Mouse (Mus musculus): ENCODE results near the gene Rnf220. TPM values are rescaled to one million over a fixed set of nuclear protein-coding genes. Genes with fewer than 3 reads are reported as not detected.
A peak's percentile ranks its signal among the peaks of the same experiment; 100 is the strongest.

Gene Rnf220
- polyA plus RNA-seq, 1 experiment from 2014 or later, result 32.4 TPM

GRCm38 (mm10) chr4:117323515-117324344 lies 173.1 kb downstream of the Rnf220 start:
- 21% methylated on average over 14 of the region's 14 CpGs for WGBS (ENCODE audit: insufficient replicate concordance)
- no peaks in the 10 kb centered on the region for H3K9me3 ChIP-seq (replicated peaks; ENCODE audit: control insufficient read depth, low read length)
- peaks cover 29% of the 10 kb centered on the region for H3K27me3 ChIP-seq (ENCODE audit: control insufficient read depth, insufficient read depth, low read length)
- H3K4me3 ChIP-seq (ENCODE audit: low read depth, low read length), result no peak overlapping the region
- H3K4me2 ChIP-seq, result no peak overlapping the region
- H3K4me1 ChIP-seq (ENCODE audit: control insufficient read depth, insufficient read depth, low read length), result 0 out of 2 replicates have a peak, but pooled peaks cover 2% of the 10 kb centered on the region
- no peak overlapping the region for H3K27ac ChIP-seq (ENCODE audit: low read depth, low read length)
- peak; percentile 36; the same call in 1 of the 2 replicates for ATAC-seq (replicated peaks; ENCODE audit: insufficient number of reproducible peaks, low FRiP score, low TSS enrichment)
- H3K36me3 ChIP-seq (ENCODE audit: control insufficient read depth, insufficient read depth, low read length), result no peaks in the 10 kb centered on the region
- no peak overlapping the region for H3K9ac ChIP-seq (ENCODE audit: low read depth, low read length)

DNA sequence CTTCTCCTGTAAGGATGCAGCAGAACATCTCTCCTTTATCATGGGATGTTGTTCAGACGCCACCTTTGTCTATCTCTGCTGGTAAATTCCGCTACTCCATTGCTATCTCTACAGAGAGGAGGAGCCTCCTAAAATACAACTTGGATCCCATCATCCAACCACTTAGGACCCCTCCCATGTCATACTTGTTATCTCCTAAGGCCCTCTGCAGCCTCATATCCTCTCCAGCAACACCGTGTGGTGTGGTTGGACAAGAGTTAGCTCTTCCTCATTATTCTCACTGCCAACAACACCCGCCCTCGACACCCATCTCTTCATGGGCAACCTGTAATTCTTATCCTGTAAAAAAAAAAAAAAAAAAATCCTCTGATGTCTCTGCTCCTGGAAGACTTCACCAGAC lies 175.8 kb downstream of the Rnf220 start:
- no peak for ATAC-seq (replicated peaks; ENCODE audit: insufficient number of reproducible peaks, low FRiP score, low TSS enrichment)
- WGBS (ENCODE audit: insufficient replicate concordance), result 37% methylated on average over 5 of the region's 5 CpGs
- Histone ChIP-seq H3K27ac (ENCODE audit: low read depth, low read length) (no peak overlapping the region), H3K4me1 (ENCODE audit: control insufficient read depth, insufficient read depth, low read length) (peaks cover 7% of the 10 kb centered on the region), H3K4me3 (ENCODE audit: low read depth, low read length) (no peak overlapping the region), H3K4me2 (no peak overlapping the region), H3K9me3 (replicated peaks; ENCODE audit: control insufficient read depth, low read length) (no peaks in the 10 kb centered on the region), H3K27me3 (ENCODE audit: control insufficient read depth, insufficient read depth, low read length) (peaks cover 56% of the 10 kb centered on the region), H3K36me3 (ENCODE audit: control insufficient read depth, insufficient read depth, low read length) (no peaks in the 10 kb centered on the region), H3K9ac (ENCODE audit: low read depth, low read length) (no peak overlapping the region)

DNA sequence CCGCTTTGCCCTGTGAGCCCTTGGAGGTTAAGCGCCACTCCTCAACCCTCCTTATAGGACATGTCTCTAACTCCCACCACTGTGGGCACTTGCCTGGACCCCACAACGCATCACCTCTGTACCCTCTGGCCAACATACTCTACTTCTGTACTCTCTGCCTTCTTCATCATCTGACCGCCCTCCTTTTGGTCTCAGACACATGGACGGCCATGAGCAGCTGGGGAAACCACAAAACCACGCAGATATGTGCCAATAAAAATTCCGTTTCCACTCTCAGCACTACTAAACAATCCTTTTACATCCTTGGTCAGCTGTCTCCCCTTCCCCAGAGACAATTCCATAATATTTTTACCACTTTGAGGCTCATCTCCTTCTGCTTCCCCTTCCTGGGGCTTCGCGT lies 178.3 kb downstream of the Rnf220 start:
- WGBS (ENCODE audit: insufficient replicate concordance), result 84% methylated on average over 9 of the region's 9 CpGs
- no peaks in the 10 kb centered on the region for H3K9me3 ChIP-seq (replicated peaks; ENCODE audit: control insufficient read depth, low read length)
- H3K9ac ChIP-seq (ENCODE audit: low read depth, low read length), result no peak overlapping the region
- H3K36me3 ChIP-seq (ENCODE audit: control insufficient read depth, insufficient read depth, low read length), result no peaks in the 10 kb centered on the region
- peaks cover 5% of the 10 kb centered on the region for H3K4me1 ChIP-seq (ENCODE audit: control insufficient read depth, insufficient read depth, low read length)
- H3K4me2 ChIP-seq, result no peak overlapping the region
- peaks cover 79% of the 10 kb centered on the region for H3K27me3 ChIP-seq (ENCODE audit: control insufficient read depth, insufficient read depth, low read length)
- H3K27ac ChIP-seq (ENCODE audit: low read depth, low read length), result no peak overlapping the region
- H3K4me3 ChIP-seq (ENCODE audit: low read depth, low read length), result no peak overlapping the region
- no peak for ATAC-seq (replicated peaks; ENCODE audit: insufficient number of reproducible peaks, low FRiP score, low TSS enrichment)

DNA sequence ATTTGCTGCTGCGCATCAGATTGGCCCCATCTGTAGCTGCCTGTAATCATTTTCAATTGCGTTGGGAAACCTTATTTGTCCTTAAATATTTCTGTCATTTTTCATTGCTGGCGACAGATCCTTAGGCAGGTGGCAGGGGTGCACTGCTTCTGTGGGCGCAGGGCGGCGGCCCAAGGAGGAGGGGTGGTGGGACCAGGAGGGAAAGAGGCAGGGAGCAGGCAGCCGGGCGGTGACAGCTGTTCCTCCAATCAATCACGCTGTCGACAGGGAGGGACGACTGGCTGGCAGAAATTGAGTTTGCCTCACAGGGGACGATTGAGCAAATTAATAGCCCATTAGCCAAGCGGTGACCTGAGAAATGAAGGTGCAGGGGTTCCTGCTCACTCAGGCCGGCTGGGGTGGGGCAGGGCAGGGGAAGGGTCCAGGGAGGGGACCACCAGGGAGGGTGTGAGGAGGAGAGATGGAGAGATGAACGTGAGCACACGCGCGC lies 179.1 kb downstream of the Rnf220 start:
- H3K4me3 ChIP-seq (ENCODE audit: low read depth, low read length), result no peak overlapping the region
- 7% methylated on average over 18 of the region's 18 CpGs for WGBS (ENCODE audit: insufficient replicate concordance)
- H3K4me1 ChIP-seq (ENCODE audit: control insufficient read depth, insufficient read depth, low read length), result peaks cover 7% of the 10 kb centered on the region
- no peak overlapping the region for H3K27ac ChIP-seq (ENCODE audit: low read depth, low read length)
- peak overlapping the region; percentile 39 for H3K4me2 ChIP-seq
- H3K27me3 ChIP-seq (ENCODE audit: control insufficient read depth, insufficient read depth, low read length), result peaks cover 77% of the 10 kb centered on the region
- H3K9me3 ChIP-seq (replicated peaks; ENCODE audit: control insufficient read depth, low read length), result no peaks in the 10 kb centered on the region
- ATAC-seq (replicated peaks; ENCODE audit: insufficient number of reproducible peaks, low FRiP score, low TSS enrichment), result no peak
- H3K9ac ChIP-seq (ENCODE audit: low read depth, low read length), result no peak overlapping the region; the same call in 1 of the 2 replicates
- no peaks in the 10 kb centered on the region for H3K36me3 ChIP-seq (ENCODE audit: control insufficient read depth, insufficient read depth, low read length)

DNA sequence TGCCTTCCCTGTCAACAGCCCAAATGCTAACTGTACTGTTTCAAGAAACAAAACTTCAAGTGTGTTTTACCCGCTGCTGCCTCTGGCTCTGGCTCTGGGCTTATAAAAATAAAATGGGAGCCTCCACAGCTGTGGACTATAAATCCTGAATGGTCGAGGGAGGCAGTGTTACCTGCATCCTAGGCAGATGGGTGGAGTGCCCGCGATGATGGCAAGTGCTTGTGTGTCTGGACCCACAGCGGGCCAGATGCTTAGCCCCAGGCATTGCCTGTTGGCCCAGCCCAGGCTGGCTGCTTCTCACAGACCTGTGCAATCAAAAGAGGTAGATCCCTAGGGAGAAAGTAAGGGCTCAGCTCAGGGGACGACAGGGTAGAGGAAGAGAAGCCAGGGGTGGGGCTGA lies 180.1 kb downstream of the Rnf220 start:
- WGBS (ENCODE audit: insufficient replicate concordance), result 41% methylated on average over 6 of the region's 6 CpGs
- Histone ChIP-seq H3K4me3 (ENCODE audit: low read depth, low read length) (no peak overlapping the region), H3K4me2 (no peak overlapping the region), H3K9me3 (replicated peaks; ENCODE audit: control insufficient read depth, low read length) (no peaks in the 10 kb centered on the region), H3K27me3 (ENCODE audit: control insufficient read depth, insufficient read depth, low read length) (peaks cover 70% of the 10 kb centered on the region), H3K27ac (ENCODE audit: low read depth, low read length) (no peak overlapping the region), H3K9ac (ENCODE audit: low read depth, low read length) (no peak overlapping the region), H3K36me3 (ENCODE audit: control insufficient read depth, insufficient read depth, low read length) (no peaks in the 10 kb centered on the region), H3K4me1 (ENCODE audit: control insufficient read depth, insufficient read depth, low read length) (peaks cover 16% of the 10 kb centered on the region)
- ATAC-seq (replicated peaks; ENCODE audit: insufficient number of reproducible peaks, low FRiP score, low TSS enrichment), result no peak

- Histone ChIP-seq H3K27me3 (ENCODE audit: control insufficient read depth, insufficient read depth, low read length) (peaks cover 57% of the 10 kb centered on the region), H3K9ac (ENCODE audit: low read depth, low read length) (no peak overlapping the region), H3K27ac (ENCODE audit: low read depth, low read length) (no peak overlapping the region), H3K4me2 (no peak overlapping the region), H3K4me1 (ENCODE audit: control insufficient read depth, insufficient read depth, low read length) (peaks cover 16% of the 10 kb centered on the region), H3K4me3 (ENCODE audit: low read depth, low read length) (no peak overlapping the region), H3K36me3 (ENCODE audit: control insufficient read depth, insufficient read depth, low read length) (no peaks in the 10 kb centered on the region), H3K9me3 (replicated peaks; ENCODE audit: control insufficient read depth, low read length) (no peaks in the 10 kb centered on the region)
- 74% methylated on average over 16 of the region's 16 CpGs for WGBS (ENCODE audit: insufficient replicate concordance)
- ATAC-seq (replicated peaks; ENCODE audit: insufficient number of reproducible peaks, low FRiP score, low TSS enrichment), result no peak
These were observed 181.9 kb downstream of the Rnf220 start for GRCm38 (mm10) chr4:117314849-117315500.

- Histone ChIP-seq H3K4me1 (ENCODE audit: control insufficient read depth, insufficient read depth, low read length) (peaks cover 16% of the 10 kb centered on the region), H3K4me2 (peak overlapping the region; percentile 56), H3K27ac (ENCODE audit: low read depth, low read length) (no peak overlapping the region), H3K4me3 (ENCODE audit: low read depth, low read length) (0 out of 2 replicates have a peak overlapping the region, but pooled peaks have one; percentile 1), H3K9me3 (replicated peaks; ENCODE audit: control insufficient read depth, low read length) (no peaks in the 10 kb centered on the region), H3K27me3 (ENCODE audit: control insufficient read depth, insufficient read depth, low read length) (peaks cover 45% of the 10 kb centered on the region), H3K36me3 (ENCODE audit: control insufficient read depth, insufficient read depth, low read length) (no peaks in the 10 kb centered on the region), H3K9ac (ENCODE audit: low read depth, low read length) (no peak overlapping the region)
- ATAC-seq (replicated peaks; ENCODE audit: insufficient number of reproducible peaks, low FRiP score, low TSS enrichment), result peak; percentile 67; the same call in 1 of the 2 replicates
- WGBS (ENCODE audit: insufficient replicate concordance), result 0% methylated on average over 4 of the region's 4 CpGs
These were observed 183.8 kb downstream of the Rnf220 start for GRCm38 (mm10) chr4:117313085-117313424.

GRCm38 (mm10) chr4:117312416-117313084 lies 184.3 kb downstream of the Rnf220 start:
- H3K36me3 ChIP-seq (ENCODE audit: control insufficient read depth, insufficient read depth, low read length), result no peaks in the 10 kb centered on the region
- H3K27ac ChIP-seq (ENCODE audit: low read depth, low read length), result no peak overlapping the region
- peaks cover 13% of the 10 kb centered on the region for H3K4me1 ChIP-seq (ENCODE audit: control insufficient read depth, insufficient read depth, low read length)
- under 1% methylated on average over 26 of the region's 26 CpGs for WGBS (ENCODE audit: insufficient replicate concordance)
- H3K9me3 ChIP-seq (replicated peaks; ENCODE audit: control insufficient read depth, low read length), result no peaks in the 10 kb centered on the region
- peak overlapping the region; percentile 24; the same call in 1 of the 2 replicates for H3K9ac ChIP-seq (ENCODE audit: low read depth, low read length)
- H3K4me2 ChIP-seq, result peak overlapping the region; percentile 56
- 0 out of 2 replicates have a peak overlapping the region, but pooled peaks have one; percentile 1 for H3K4me3 ChIP-seq (ENCODE audit: low read depth, low read length)
- peaks cover 43% of the 10 kb centered on the region for H3K27me3 ChIP-seq (ENCODE audit: control insufficient read depth, insufficient read depth, low read length)
- peak; percentile 55; the same call in 1 of the 2 replicates for ATAC-seq (replicated peaks; ENCODE audit: insufficient number of reproducible peaks, low FRiP score, low TSS enrichment)

Data from heart, embryonic 11.5 days (tissue).